Mouse (Mus musculus) activated CD4-positive, CD25-positive, alpha-beta regulatory T cell, adult 4 months (primary cell): ENCODE data around the gene Zp2. TPM values are rescaled to one million over a fixed set of nuclear protein-coding genes. Genes with fewer than 3 reads are reported as not detected.

Experiments
- ATAC-seq: one replicate; pipeline ENCODE4 v1.8.0; 2017
- polyA plus RNA-seq, 2 experiments: library from polyadenylated mRNA; unstranded; fragments of 100-300 nt; shearing (Covaris generic); gene quantifications; one replicate each; pipeline ENCODE4 v1.2.1; 2017

Gene Zp2
- polyA plus RNA-seq, 2 experiments from 2014 or later = not detected

DNA sequence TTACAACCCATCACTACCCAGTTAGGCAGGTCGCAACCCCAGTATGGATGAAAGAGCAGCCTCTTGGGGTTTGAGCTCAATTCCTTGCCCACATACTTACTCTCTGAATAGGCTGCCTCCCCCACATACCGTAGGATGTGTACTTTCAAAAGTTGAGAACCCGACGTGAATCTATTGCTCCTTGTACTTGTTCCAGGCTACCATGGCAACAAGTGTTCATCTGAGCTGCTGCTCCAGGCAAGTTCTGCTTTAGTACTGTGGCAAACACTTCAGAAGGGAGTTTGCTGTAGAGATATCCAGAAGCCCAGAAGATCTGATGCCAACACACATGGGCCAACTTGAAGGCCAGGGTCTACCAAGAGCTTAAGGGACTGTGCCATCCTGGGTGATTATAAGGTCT, 16.1 kb downstream of the Zp2 start:
- ATAC-seq = no peak

DNA sequence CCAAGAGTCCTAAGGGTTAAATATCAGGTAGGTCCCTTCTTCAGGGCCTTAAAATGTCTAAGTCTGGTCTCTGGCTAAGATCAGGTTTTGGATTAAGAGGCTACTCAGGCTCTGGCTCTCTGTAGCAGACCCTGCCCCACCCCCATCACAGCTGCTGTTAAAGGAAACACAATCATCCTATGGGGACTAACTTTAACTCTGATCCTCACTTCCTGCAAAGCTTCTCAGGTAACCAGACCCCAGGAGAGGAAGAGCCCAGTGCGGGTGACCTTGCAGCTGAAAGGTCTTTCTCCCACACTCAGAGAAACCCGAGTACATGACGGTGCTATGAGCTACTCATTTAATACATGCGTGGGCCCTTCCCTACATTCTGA, 17.4 kb downstream of the Zp2 start:
- ATAC-seq = no peak

DNA sequence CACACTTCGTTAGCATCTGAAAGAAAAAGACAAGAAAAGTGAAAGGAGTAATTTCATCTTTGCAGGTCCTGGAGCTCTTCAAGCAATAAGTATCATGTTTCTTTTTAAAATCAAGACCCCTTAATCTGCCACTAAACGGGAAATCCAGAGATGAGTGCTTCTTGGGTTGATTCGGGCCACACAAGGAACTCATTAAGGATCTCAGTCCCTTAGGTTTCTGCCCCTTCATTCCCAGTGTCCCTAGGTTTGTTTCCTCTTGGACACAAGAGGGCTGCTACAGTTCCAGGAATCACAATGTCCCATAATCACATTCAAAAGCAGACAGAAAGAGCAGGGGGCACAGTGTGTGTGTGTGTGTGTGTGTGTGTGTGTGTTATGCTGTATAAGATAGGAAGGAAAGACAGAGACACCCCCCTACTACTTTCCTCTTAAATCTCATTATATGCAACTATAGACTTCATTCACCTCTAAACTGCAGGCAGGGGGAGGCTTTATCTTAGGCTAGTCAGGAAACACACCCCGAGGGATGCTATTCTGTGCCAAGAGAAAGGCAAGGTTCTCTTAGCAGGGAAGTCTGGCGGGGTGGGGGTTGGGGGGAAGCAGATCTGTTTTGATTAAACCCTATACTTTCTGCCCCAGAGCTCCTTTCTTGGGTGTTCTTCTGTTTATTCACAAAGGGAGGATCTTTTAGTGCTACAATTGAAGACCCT, 18.0 kb downstream of the Zp2 start:
- ATAC-seq = no peak

- no peak for ATAC-seq
Measured at GRCm38 (mm10) chr7:120124844-120125243, 20.2 kb downstream of the Zp2 start.

GRCm38 (mm10) chr7:120123776-120124175, 21.3 kb downstream of the Zp2 start:
- no peak for ATAC-seq

- ATAC-seq = no peak
Measured at GRCm38 (mm10) chr7:120117529-120117928, 27.6 kb downstream of the Zp2 start.

- no peak for ATAC-seq
Measured at GRCm38 (mm10) chr7:120116976-120117375, 28.1 kb downstream of the Zp2 start.

- ATAC-seq = no peak
Measured at GRCm38 (mm10) chr7:120109676-120110075, 35.4 kb downstream of the Zp2 start.

DNA sequence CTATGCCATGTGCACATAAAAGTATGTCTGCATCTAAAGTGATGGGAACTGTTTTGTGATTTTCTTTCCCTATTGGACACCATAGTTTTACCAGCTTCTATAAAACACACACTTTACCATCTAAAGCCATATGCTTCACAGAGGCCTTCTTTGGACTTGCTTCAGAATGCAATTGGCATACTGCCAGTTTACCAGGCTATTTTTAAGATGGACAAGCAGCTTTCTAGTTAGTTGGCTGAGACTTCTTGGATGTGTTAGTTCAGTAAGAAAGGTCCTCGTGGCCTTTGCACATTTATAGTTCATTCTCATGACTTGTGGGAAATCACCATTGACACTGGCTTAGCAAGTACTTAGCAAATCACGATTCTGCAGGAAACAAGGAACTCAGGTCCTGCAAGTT, 38.7 kb downstream of the Zp2 start:
- ATAC-seq = no peak

DNA sequence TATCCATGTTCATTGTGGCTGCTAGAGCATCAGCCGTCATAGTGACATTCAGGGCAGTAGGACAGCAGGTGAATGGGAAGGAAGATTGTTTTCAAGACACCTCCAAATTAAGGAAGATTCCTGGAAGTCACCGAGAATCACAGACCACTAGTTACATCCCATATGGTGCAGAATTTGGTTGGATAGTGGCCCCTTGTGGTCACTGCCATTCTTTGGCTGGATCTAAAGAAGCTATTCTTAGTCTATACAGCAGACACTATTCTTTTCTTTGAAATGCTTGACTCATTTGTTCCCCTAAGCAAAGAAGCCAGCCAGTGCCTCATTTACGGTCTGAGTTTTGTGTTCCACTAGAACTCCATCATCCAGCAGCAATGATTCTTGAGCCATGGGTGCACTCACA, 40.1 kb downstream of the Zp2 start:
- no peak for ATAC-seq

DNA sequence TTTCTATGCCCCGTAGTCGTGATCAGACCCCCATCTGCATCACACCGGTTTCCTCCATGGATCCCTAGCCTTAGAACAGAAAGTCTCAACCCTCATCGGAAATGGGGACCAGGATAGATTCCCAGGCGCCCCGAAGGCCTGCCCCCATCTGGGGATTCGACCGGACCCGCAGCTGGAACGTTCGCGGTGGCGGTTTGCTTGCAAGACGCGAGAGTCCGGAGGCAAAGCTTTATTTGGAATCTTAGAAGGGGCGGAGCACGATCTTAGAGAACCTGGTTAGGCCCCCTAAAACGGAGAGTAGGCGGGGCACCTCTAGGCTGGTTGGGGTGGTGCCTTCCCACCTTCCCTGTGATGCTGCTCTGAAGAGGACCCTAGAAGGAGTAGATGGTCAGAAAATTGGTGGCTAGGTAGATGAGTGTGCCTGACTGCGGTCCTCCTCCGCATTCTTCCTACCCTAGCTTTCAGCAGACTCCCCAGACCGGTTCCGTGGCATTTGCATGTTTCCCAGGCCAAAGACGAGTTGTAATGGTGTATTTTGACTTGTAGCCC, 42.0 kb downstream of the Zp2 start:
- no peak for ATAC-seq

DNA sequence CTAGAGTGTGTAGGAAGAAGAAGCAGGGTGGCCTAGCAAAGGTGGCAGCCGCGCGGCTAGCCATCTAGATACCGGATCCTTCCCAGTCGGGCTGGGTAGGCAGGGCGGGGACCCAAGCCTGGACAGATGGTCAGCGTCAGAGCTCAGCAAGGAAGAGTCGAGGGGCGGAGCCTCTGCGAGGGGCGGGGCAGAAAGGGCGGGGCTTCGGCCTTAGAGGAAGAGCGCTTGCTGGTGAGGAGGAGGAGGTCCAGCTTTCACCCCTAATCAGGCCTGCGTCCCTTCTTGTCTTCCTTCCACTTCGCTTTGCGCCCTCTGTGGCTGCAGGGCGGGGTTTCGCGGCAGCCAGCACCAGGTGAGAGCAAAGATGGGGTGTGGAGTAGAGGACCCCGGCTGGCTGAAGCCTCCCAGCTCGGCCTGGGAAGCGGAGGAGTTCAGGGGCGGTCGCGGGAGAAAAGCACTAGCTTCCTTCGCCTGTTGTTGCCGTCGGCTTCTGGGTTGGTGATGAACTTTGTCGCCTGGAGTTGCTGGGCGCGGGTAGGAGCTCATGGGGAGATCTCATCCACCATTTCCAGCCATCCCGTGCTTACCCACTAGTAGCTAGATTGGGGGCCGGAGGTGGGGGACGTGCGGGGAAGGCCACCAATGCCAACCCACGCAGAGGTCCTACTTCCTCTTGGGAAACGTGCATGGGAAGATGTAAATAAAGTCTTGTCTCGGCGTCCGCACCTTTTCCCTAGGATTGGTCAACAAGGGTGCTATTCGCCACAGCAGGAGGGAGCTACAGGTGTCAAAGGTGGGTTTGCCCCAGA, 42.7 kb downstream of the Zp2 start, which contains the start of gene Tmem159:
Tmem159 (plus strand) TSS at position 190 of the 809 bp plus-strand sequence.
- peak; percentile 59 for ATAC-seq

- ATAC-seq = no peak
Measured at GRCm38 (mm10) chr7:120098403-120098802, 46.7 kb downstream of the Zp2 start.

GRCm38 (mm10) chr7:120097845-120098244, 47.2 kb downstream of the Zp2 start:
- ATAC-seq = no peak

- ATAC-seq = no peak
Measured at GRCm38 (mm10) chr7:120095180-120095579, 49.9 kb downstream of the Zp2 start, which contains the start of gene Dnah3. TSS of gene Dnah3 (minus strand) at chr7:120095280.

DNA sequence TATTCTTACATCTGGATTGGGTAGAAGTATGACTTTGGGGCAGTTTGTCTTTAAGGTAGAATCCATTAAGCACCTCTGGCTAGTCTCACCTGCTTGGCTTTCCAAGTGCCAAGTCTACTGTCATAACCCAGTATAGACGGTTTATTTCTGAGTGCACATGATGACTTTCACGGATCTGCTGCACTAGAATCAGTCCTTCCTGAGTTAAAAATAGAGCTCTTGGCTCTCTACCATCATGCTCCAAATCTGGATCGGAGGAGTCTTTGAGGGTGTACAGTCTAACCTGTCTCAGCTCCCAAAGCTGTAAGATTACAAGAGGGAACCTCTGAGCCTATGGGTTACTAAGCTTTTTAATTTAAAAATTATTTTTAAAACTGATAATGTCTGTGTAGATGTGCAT, 50.9 kb downstream of the Zp2 start:
- no peak for ATAC-seq

GRCm38 (mm10) chr7:120093033-120093432, 52.1 kb downstream of the Zp2 start:
- ATAC-seq = no peak

DNA sequence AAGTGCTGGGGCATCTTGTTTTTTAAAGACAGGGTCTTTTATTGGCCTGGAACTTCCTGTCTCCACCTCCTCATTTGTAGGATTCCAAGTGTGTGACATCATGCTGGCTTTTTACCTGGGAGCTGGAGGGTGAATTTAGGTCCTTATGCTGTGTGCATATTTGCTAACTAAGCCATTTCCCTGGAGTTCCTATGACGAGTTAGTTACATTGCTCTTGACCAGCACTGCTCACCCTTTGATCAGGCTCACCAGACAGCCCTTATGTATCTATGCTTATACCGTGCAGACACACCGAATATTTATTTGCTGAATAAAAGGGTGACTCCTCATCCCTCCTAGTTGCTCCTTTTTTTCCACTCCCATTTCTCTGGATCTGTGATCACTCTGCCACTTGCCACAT, 64.9 kb downstream of the Zp2 start:
- no peak for ATAC-seq

Other genes starting within 250 kb of the Zp2 start
- 10 to 100 TPM; 20.3 to 22.3 TPM for gene Lyrm1, start 249.4 kb downstream of the Zp2 start, polyA plus RNA-seq
- gene Dcun1d3, start 249.0 kb downstream of the Zp2 start, polyA plus RNA-seq = 1 to 10 TPM; 6.1 to 7.7 TPM
- gene Dnah3, start 50.0 kb downstream of the Zp2 start, polyA plus RNA-seq = under 1 TPM in 1 of 2 experiments, not detected in 1; 0.19 TPM
- gene Tmem159, start 42.9 kb downstream of the Zp2 start, polyA plus RNA-seq = 1 to 10 TPM; 3.0 to 3.8 TPM
- gene Anks4b, start 28.6 kb upstream of the Zp2 start, polyA plus RNA-seq = not detected
- not detected for gene Crym, start 56.8 kb upstream of the Zp2 start, polyA plus RNA-seq
- gene Abca14, start 58.7 kb upstream of the Zp2 start, polyA plus RNA-seq = not detected
- gene Abca15, start 183.4 kb upstream of the Zp2 start, polyA plus RNA-seq = not detected